Mouse (Mus musculus): Measurements from ENCODE around the gene Rgs8.

Gene Rgs8

DNA sequence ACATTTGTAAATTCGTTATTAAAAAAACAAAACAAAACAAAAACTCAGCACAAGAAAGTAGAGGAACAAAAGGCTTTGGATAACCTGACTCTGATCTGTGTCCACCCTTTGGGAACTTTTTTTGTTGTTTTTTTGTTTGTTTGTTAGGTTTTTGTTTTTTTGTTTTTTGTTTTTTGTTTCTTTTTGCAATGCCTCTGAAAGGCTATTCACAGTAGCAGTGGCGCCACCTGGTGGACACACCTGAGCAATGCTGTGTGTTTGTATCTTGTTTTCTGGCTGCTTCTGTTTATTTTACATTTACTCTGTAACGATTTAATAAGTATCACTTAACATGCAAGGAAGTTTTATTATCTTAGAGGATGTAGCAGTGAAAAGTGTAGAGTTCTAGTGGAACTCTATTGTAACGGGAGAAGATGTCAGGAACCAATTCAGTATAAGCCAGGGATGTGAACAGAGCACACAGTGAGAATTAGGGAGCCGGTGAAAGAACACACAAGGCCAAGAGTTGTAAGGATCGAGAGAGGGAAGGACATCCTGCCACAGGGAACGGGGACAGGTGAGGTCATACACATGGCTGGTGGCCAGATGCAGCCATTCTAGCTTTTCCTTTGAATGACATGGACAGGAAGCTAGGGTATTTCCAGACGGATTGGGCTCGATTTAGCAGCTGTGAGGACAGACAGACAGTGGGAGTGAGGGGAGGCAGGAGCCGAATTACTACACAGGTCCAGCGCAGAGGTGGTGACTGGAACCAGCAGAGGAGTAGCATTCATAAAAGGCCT is 89.7 kb downstream of the Rgs8 start:
- DNase-seq (ENCODE audit: low spot score): peak; percentile 81

DNA sequence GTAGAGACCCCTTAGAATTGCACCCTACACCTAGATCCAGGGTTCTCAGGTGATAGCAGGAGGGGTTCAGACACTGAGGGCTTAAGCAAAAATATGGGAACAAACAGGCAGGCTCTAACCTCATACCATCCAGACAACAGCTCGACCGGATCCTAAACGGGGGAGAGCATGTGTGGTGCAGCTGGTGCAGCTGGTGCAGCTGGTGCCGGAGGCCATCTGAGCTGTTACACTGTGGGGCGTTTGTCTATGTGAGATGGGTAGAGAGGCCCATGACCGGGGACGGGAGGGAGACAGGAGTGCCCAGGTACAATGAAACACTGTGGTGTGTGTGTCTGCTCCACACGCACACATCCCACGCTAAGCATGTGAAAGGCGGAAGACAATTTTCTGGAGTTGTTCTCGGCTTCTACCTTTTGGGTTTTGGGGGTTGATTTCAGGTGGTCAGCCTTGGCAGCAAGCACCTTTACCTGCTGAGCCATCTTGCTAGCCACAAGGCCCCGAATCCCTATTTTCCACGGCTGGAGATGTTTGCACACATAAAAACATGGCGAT is 93.4 kb downstream of the Rgs8 start:
- DNase-seq (ENCODE audit: low spot score): no peak

DNA sequence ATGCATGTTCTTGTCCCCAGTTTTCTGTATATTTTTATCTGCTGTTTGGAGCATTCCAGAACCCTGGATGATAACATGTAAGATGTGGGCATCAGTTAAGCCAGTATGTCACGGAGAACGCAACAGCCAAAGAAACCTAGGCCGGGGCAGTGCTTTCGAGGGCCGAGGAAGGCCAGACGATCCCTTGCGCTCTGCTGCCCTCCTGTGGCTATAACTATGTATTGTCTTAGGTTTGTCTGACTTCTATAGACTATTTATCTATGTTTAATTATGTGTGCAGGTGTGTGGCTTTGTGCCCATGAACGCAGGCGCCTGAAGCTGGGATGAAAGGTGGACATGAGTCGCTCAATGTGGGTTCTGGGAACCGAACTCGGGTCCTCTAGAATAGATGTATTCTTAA is 93.9 kb downstream of the Rgs8 start:
- DNase-seq (ENCODE audit: low spot score): peak; percentile 74

DNA sequence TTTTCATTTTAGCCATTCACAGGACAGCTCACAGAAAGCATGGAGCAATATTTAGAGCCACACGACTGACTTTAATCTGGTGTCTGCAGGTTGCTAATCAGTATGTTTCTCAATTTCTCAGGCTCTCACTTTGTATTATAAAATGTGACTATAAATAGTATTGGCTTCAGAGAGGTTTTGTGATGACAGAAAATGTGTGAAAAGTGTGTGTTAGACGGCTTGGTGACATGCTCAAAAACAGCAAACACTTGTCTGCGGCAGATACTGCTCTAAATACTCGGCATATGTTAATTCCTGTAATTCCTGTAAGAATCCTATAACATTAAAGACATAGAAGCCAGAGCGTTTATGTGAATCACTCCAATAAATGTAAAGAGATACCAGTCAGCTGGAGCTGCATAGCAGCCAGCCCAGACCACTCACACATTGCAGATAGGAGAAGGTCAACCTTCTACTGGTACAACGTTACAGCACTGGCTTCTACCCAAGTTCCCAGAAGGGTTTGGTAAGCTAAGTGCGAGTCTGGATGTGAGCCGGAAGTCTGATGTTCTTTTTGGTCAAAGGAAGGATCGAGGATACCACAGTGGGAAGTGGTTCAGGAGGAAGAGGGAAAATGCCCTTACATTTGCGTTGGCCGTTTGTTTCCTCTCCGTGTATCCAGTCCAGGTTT is 95.2 kb downstream of the Rgs8 start:
- no peak for DNase-seq (ENCODE audit: low spot score)

DNA sequence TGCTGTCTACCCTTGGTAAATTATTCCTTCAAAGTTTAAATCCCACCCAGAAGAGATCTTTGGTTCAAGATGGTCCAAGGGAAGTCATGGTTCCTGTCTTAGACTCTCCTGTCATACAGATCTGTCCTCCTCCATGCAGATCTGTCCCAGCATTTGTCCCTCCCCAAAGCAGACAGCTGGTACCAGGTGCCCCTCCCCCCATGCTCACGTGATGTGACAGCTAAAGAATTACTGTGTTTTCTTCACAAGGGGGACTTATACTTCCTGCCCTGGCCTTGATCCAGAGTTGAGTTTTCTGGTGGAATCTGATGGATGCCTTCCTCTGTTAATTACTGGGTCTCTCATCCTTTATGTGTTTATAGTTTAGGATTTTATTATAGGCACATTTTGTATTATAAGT is 95.7 kb downstream of the Rgs8 start:
- DNase-seq (ENCODE audit: low spot score): no peak

DNA sequence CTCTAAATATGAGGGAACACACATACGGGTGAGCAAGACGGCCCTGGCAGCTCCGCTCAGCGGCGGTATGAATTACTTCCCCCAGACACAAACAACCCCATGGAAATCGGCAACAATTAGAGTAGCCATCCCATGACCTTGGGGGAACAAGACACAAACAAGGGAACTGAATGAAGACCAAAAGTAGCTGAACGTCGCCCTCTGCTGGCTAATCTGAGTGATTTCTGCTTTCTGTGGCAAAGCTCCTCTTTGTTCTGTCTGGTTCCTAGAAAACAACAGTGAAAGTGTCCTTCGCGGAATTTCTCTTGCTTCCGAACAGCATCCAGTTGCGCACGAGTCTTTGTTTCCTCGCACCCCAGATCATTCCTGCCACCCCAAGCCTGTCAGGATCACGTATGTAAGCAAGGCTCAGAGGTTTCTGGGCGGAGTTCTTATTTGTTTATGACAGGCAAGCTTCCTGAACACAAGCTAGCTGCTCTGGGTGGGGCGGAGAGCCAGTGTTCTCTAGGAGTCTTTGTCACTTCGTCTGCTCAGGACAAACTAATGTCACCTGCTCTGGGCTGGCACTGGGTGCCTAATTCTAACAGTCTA is 96.5 kb downstream of the Rgs8 start, which contains the start of gene Rnasel:
Gene Rnasel (plus strand): TSS at position 216 of the 591 bp plus-strand sequence.
- peak; percentile 73 for DNase-seq (ENCODE audit: low spot score)
